Mouse (Mus musculus): ENCODE measurements around the gene Ufsp1.
"Not testable (repeated sequence)": the region's sequence is repeated elsewhere in the genome, so short reads cannot be mapped to it uniquely, and the experiment has no call there.

The Ufsp1 gene

DNA sequence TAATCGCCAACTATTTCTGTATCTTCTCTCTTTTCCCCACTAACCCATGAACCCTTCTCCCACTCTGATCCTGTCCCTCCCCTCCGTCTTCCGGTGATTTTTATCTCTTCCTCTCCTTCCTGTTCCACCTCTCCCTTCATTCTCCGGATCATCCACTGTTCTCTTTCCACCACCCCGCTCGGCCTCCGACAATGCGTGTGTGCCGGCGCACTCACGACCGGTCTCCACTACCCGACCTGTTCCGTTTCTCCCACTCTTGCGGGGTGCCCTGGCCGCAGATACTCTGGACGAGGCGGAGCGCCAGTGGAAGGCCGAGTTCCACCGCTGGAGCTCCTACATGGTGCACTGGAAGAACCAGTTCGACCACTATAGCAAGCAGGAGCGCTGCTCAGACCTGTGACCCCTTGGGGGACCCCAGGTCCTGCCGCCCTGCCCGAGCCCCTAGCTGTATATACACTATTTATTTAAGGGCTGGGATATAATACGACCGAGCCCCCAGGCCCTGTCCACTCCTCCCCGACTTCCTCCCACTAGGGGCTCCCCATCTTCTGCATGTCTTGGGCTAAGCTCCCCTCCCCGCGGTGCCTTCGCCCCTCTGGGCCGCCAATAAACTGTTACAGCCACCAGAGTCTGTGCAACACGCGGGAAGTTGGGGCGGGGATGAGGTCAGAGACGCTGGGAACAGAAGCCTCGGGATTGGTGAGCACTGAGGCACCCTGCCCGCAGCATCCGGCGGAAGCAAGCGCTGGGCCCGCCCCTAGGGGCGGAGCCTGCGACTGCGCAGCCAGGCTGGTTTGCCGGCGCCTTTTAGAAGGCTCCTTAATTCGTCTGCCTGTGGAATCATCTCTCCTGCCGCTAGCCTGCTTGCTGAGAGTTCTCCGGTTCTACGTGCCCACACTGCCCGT is at the start of gene Ufsp1:
Ufsp1 (plus strand) TSS at position 791 of the 905 bp plus-strand sequence.
- peak; percentile 96 for DNase-seq (ENCODE audit: low read depth, low spot score)

DNA sequence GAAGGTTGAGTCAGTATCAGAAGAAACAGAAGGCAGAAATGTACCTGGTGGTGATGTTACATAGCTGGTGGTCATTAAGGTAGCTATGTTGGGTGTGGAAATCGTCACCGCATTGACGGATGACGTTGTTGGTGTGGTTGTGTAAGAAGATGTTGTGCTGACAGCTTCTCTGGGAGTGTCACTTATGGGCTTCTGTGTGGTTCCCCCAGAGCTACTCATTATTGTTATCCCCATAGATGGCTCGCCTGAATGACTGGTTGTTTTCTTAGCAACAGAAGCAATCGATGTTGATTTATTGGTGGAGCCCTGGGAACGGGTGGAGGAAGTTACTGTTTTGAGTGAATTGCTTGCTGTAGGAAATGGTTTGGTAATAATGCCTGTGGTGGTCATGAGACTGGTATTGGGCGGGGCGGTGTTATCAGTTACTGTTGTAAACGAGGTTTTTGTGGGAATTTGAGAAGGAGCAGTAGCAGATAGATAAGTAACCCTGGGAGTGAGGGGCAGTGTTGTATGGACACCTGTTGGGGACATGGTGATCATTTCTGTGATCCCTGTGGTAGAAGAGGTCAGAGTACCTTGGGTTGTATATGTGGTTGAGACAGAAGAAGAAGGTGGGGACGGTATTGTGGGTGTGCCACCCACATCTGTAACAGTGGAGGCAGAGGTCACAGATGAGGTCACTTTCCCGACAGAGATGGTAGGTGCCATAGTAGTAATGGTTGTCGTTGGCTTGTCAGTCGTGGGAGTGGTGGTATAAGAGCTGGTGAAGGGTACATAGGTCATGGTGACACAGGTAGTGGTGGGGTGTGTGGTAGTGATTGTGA is 30.3 kb upstream of the Ufsp1 start:
- DNase-seq (ENCODE audit: low read depth, low spot score): no peak

DNA sequence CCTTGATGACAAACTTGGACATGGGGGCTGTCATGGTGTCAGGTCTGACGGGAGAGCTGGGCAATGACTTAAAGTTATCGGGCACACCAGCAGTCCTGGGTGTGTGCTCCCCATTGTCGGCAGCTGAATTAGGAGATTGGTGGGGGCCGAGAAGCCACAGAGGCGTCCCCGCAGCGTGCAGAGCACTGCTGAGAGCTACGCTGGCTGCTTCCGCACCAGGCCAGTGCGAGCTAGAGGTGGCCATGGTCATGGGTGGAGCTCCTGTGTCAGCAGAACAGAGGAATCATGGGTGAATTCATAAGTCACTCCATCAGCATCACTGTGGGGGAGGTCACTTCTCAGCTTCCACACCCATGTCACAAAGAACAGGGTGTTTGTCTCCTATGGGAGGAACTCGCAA is 29.6 kb upstream of the Ufsp1 start:
- DNase-seq (ENCODE audit: low read depth, low spot score): no peak

DNA sequence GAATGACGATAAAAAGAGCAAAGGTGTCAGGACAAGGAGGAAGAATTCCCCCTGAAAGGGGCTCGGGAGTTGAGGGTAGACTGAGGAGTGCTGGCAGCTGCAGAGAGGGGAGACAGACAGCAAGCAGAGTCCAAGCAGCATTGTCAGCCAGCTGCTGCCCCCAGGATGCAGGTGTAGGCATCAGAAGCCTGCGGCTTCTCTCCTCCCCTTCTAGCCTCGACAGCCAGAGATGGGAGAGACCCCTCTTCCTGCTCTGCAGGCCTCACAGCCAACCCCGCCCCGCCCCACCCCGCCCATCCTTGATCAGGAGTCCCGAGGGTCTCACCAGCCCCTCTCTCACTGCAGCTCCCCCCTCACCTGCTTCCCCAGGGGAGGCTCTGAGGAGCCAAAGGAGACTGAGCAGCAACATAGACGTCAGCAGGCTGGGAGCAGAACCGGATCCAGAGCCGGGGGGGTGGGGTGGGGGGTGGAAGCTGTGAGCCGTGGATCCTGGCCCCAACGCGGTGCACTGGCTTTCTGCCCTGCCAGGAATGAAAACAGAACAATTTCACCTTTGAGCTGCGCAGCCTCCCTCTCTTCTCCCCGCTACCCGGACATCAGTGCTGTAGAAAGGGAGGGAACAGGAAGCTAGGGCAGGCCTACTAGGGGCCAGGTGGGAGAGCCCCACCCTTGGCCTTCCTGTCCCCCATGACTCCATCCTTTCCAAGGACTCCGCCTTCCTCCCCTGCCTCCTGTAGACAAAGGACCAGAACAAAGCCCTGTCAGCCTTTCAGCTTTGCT is 26.1 kb upstream of the Ufsp1 start:
- DNase-seq (ENCODE audit: low read depth, low spot score): peak; percentile 51

DNA sequence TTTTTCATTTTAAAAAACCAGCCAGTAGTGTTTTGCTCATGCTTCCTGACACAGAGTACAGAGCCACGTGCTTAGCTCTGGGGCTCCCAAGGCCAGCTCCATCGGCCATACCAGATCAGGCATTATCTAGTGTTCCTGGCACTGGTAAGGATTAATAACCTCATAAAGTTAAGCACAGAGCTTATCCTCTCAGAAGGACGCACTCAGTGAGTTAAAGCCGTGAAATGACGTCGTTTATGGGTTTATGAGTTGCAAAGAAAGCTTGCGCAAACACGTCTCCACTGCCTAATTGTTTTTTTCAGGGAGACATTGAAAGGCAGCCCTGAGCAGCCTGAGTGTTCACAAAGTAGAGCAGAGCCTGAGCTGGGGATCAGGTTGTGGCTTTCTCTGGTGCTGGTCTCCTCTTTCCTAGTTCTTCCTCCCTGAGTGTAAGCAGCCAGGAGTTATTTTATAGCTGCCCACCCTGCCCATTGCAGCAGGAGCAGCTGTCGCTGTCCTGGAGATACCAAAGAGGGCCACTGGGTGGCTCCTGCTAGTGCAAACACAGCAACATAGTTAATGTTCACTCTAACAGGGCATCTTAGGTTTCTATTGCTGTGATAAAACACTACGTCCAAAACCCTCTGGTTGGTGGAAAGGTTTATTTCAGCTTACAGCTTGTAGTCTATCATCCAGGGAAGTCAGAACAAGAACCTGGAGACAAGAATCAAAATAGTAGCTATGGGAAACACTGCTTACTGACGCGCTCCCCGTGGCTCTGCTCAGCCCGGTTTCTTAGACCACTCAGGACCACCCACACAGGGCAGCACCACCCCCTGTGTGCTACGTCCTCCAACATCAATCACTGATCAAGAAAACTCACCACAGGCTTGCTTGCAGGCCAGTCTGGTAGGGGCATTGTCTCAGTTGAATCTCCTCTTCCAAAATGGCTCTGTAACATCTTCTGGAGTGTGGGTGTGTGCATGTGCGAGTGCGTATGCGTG is 16.8 kb upstream of the Ufsp1 start:
- no peak for DNase-seq (ENCODE audit: low read depth, low spot score)

GRCm38 (mm10) chr5:137284411-137284810 is 10.0 kb upstream of the Ufsp1 start:
- not testable (repeated sequence) for DNase-seq (ENCODE audit: low read depth, low spot score)

GRCm38 (mm10) chr5:137285045-137285444 is 9.4 kb upstream of the Ufsp1 start:
- DNase-seq (ENCODE audit: low read depth, low spot score): peak; percentile 84

DNA sequence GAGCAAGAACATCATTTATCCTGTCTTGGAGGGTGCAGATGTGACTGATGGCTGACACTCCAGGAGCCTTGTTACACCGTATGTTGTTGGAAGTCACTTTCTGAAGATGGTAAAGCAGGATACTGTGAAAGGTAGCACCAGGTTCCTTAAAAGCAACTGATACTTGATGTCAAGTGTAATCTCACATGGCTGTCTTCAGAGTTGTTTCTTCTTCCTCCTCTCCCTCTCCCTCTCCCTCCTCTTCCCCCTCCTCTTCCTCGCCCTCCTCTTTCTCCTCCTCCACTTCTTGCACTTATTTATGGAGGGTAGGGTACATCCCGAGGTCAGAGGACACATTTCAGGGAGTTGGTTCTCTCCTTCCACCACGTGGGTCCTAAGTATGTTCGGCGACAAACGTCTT is 8.4 kb upstream of the Ufsp1 start:
- no peak for DNase-seq (ENCODE audit: low read depth, low spot score)

DNA sequence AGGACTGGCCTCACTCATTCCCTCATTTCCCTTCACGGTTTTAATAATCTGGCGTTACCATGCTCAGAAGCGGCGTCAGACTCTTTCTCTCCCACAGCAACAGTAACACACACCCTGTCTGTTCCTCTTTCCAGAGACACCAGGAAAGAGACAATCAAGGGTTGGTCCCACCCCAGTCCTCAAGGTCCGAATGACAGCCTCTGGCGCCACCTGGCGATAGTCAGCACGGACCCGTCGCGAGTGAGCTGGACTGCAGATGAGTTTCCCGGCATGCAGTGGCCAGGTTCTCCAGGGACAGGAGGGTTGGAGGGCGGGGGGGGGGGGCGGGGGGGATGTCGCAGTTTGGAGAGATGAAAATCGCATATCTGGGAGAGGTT is 7.8 kb upstream of the Ufsp1 start:
- peak; percentile 88 for DNase-seq (ENCODE audit: low read depth, low spot score)

DNA sequence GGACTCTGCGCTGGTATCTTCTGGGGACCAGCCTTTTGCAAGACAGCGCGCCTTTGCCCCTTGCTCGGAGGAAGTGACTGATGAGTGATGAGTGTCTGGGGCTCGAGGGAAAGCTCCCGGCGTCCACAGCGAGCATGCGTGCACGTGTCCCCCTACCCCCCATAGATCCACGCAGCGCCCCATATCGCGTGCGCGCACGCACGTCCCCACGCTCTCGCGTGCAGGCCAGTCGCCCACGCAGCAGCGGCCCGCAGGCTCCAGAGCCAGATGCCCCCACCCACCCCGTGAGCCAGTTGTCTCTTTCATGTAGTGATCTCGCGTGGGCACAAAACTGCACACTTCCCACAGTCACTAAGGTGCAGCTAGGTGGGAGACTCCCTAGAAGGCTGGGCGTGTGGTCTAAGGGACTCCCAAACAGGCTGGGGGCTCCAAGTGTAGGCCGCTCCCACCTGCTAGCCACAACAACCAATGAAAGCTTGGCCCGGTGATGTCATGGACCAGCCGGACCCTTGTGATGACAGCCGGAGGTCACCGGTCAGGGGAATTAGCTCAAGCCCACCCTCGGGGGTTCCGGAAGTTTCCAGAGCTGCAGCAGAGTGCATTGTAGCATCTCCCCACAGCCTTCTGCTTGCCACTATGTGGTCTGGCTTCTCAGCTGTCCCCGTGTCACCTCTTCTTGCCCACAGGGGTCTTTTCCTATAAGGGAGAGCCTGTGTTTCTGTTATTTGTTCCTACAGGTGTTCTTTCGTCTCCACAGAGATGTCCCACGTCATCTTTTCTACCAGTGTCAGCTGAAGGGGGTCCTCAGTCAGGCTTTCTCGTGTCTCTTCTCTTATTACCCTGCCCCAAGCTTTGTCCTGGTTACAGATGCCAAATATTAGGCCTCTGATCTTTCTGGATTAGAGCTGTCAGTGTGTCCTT is 7.1 kb upstream of the Ufsp1 start, which contains the start of gene Ache:
Ache (plus strand) TSS at position 488 of the 921 bp plus-strand sequence.
- peak; percentile 65 for DNase-seq (ENCODE audit: low read depth, low spot score)

GRCm38 (mm10) chr5:137287953-137288743 is 6.3 kb upstream of the Ufsp1 start:
- DNase-seq (ENCODE audit: low read depth, low spot score): peak; percentile 61

GRCm38 (mm10) chr5:137288999-137289470 is 5.4 kb upstream of the Ufsp1 start:
- DNase-seq (ENCODE audit: low read depth, low spot score): peak; percentile 54

GRCm38 (mm10) chr5:137289591-137290365 is 4.7 kb upstream of the Ufsp1 start:
- DNase-seq (ENCODE audit: low read depth, low spot score): no peak

DNA sequence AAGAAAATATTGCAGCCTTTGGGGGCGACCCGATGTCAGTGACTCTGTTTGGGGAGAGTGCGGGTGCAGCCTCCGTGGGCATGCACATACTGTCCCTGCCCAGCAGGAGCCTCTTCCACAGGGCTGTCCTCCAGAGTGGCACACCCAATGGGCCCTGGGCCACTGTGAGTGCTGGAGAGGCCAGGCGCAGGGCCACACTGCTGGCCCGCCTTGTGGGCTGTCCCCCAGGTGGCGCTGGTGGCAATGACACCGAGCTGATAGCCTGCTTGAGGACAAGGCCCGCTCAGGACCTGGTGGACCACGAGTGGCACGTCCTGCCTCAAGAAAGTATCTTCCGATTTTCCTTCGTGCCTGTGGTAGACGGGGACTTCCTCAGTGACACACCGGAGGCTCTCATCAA is 3.8 kb upstream of the Ufsp1 start:
- DNase-seq (ENCODE audit: low read depth, low spot score): peak; percentile 63

DNA sequence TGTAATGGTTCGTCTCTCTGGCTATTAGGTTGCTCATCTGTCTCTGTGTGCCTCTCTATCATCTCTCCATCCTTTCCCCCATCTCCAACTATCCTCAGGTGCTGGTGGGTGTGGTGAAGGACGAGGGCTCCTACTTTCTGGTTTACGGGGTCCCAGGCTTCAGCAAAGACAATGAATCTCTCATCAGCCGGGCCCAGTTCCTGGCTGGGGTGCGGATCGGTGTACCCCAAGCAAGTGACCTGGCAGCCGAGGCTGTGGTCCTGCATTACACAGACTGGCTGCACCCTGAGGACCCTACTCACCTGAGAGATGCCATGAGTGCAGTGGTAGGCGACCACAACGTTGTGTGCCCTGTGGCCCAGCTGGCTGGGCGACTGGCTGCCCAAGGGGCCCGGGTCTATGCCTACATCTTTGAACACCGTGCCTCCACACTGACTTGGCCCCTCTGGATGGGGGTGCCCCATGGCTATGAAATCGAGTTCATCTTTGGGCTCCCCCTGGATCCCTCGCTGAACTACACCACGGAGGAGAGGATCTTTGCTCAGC is 3.0 kb upstream of the Ufsp1 start:
- no peak for DNase-seq (ENCODE audit: low read depth, low spot score)

DNA sequence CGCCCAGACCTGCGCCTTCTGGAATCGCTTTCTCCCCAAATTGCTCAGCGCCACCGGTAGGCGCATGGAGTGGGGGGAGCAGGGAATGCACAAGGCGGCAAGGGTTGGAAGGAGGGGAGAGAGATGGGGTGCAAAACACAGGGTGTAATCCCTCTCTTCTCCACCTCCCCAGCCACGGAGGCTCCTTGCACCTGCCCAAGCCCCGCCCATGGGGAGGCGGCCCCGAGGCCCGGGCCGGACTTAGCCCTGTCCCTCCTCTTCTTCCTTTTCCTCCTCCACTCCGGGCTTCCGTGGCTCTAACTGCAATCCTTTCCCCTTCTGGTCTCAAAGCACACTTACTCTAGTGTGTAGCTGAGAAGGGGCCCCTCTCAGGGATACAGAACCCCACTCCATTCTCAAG is 1.1 kb upstream of the Ufsp1 start:
- DNase-seq (ENCODE audit: low read depth, low spot score): peak; percentile 72

GRCm38 (mm10) chr5:137294744-137295093 is 290 bp downstream of the Ufsp1 start:
- DNase-seq (ENCODE audit: low read depth, low spot score): no peak
